Mouse (Mus musculus): ENCODE measurements around the gene Dmxl2.

GRCm38 (mm10) chr9:54472784-54473183 is 28.6 kb downstream of the Dmxl2 start:
- TF ChIP-seq CTCF (IDR thresholded peaks at IDR 0.05; ENCODE audit: control insufficient read depth, insufficient read depth, insufficient read length) (no peak), MYOG (IDR thresholded peaks at IDR 0.05; ENCODE audit: control insufficient read depth, extremely low read depth, insufficient read length) (no peak), MAX (IDR thresholded peaks at IDR 0.05) (no peak), FOSL1 (IDR thresholded peaks at IDR 0.05; ENCODE audit: insufficient read depth, low read length, poor library complexity, severe bottlenecking) (no peak), USF1 (IDR thresholded peaks at IDR 0.05; ENCODE audit: low read depth) (no peak)
